Mouse (Mus musculus) adrenal gland, postnatal 14 days (tissue): ENCODE measurements around the gene Nxpe5. TPM values are rescaled to one million over a fixed set of nuclear protein-coding genes. Genes with fewer than 3 reads are reported as not detected.
"Not testable (repeated sequence)": the region's sequence is repeated elsewhere in the genome, so short reads cannot be mapped to it uniquely, and the experiment has no call there.

Experiments
- DNase-seq: peaks from one replicate; pipeline ENCODE4 v3.0.0; 2021; ENCODE audit warnings: mixed read lengths
- long read RNA-seq, 2 experiments: library from polyadenylated mRNA; stranded (forward); transcript quantifications; one replicate each; pipeline ENCODE4 v2.0.0; 2021
- total RNA-seq: library from RNA; stranded (reverse); gene quantifications from 2 replicates; pipeline ENCODE4 v1.2.3, GENCODE M21; 2021

The Nxpe5 gene
- total RNA-seq = 0.23 and 0.26 TPM in 2 replicates
- long read RNA-seq, experiment 1 = 0 reads
- long read RNA-seq, experiment 2 = 0 reads

GRCm38 (mm10) chr5:138225700-138226099, at the start of gene Nxpe5:
Nxpe5 (plus strand) TSS chr5:138225898.
- no peak for DNase-seq

DNA sequence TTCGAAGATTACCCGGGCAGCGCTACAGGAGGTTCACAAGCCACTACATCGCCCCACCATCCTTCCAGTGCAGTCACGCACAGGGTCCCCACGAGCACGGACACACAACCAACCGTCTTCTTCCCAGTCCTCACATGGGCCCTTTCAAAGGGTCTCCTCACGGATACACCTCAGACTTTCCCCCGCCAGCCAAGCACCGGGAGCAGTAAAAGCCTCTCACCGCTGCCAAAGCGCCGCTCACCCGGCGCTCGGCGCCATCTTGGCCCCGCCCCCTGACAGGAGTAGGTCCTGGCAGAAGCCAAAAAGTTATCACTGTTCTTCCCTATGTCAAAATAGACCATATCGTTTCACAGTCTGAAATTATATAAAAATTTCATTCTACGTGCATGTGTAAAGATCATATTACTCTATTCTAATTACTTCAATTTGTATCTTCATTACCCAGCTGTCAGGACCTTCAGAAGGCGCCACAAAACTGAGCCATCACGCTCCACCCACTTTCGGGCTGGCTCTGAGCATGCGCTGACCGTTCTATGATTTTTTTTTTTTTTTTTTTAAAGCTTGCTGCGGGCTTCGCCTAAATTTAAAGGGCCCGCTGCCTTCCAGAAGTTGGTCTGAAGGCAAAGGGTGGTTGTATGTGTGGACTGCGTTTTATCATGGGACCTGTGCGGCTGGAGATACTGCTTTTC, 38.6 kb upstream of the Nxpe5 start, which contains the start of the genes Taf6 and Cnpy4:
Gene Taf6 (minus strand): TSS at position 502 of the 689 bp plus-strand sequence.
Gene Cnpy4 (plus strand): TSS at position 536 of the 689 bp plus-strand sequence.
- DNase-seq = peak; percentile 88

- peak; percentile 76 for DNase-seq
Measured at GRCm38 (mm10) chr5:138187661-138188306, 37.9 kb upstream of the Nxpe5 start.

- DNase-seq = peak; percentile 90
Measured at GRCm38 (mm10) chr5:138193771-138194727, 31.6 kb upstream of the Nxpe5 start, which contains the start of gene Mblac1. Mblac1 (plus strand) TSS chr5:138194314.

- peak; percentile 55 for DNase-seq
Measured at GRCm38 (mm10) chr5:138194755-138195345, 30.8 kb upstream of the Nxpe5 start.

- DNase-seq = no peak
Measured at GRCm38 (mm10) chr5:138195463-138195862, 30.2 kb upstream of the Nxpe5 start.

DNA sequence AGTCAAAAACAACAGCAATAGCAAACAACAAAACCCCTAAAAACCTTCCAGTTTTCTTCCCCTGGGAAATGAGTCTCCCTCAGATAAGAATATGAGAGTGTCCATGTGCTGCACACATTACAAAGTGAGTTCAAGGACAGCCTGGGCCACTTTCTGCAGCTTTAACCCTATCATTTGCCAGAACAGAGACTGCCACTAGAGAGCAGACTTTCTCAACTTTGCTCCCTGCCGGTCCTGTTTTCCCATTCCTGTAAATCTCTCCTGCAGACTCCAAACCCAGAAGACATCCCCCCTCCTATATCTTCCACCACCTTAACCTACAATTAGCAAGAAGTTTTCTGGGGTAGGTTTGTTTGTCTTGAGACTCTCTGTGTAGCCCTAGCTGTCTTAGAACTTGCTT, 26.1 kb upstream of the Nxpe5 start:
- DNase-seq = peak; percentile 54

DNA sequence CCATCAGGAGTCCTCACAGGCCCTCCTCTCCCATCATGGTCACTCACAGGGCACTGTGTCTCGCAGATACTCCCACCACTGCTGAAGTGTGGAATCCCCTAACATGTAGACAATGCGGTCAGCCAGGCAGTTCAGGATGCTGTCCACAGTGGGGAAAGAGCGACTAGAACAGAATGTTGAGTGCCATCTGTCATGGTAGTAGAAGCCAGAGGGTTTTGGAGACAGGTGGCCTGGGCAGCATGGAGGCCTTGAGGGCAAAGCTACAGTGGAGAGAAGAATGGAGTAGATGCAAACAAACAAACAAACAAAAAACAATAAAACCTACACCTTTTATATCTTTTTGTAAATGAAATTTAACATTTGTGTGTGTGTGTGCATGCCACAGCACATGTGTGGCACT, 23.6 kb upstream of the Nxpe5 start:
- DNase-seq = no peak

DNA sequence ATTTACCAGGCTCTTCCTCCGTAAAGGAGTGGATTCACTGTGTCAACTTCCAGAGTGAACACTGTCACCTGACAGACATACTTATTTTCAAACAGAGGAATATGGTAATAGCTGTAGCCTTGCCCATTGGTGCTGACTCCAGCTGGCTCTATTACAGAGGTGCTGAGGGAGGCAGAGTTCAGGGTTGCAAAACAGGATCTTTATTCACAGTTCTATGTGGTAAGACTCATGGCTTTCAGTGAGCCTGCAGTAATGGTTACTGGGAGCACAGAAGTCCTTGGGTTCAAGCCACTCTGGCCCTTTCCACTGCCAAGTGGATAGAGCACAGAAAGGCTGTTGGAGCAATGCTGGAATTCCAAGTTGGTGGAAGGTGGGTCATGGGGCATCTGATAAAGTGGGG, 18.4 kb upstream of the Nxpe5 start:
- peak; percentile 55 for DNase-seq

- no peak for DNase-seq
Measured at GRCm38 (mm10) chr5:138207873-138208272, 17.8 kb upstream of the Nxpe5 start.

GRCm38 (mm10) chr5:138216632-138217031, 9.1 kb upstream of the Nxpe5 start:
- not testable (repeated sequence) for DNase-seq

DNA sequence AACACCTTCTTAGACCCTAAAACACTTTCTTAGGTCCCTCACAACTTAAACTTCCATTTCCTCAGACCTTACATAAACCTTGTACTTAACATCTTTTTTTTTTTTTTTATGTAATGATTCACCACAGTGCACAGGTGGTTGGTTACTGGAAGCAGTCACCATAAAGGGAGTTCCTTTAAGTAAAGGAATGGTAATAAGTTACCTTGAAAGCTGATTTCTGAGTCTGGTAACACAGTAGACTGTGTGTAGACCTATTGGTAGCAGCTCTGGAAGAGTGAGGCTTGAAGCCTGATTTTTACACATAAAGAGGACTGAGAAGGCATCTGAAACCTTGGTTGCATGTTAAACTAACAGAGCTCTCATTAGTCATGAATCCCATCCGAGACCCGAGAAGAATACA, 5.8 kb upstream of the Nxpe5 start:
- DNase-seq = no peak

- DNase-seq = peak; percentile 95
Measured at GRCm38 (mm10) chr5:138222111-138222510, 3.6 kb upstream of the Nxpe5 start.

DNA sequence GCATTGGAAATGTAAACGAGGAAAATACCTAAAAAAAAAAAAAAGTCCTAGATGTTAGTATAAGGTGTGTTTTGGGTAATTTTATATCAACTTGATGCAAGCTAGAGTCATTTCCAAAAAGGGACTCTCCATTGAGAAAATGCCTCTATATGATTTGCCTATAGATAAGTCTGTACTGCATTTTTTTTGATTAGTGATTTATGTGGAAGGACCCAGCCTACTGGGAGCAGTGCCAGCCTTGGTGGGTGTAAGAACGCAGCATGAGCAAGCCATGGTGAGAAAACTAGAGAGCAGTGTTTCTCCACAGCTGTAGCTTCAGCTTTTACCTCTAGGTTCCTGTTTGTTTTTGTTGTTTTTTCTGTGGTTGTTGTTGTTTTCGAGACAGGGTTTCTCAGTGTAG, 2.4 kb upstream of the Nxpe5 start:
- DNase-seq = no peak

GRCm38 (mm10) chr5:138226491-138226890, 793 bp downstream of the Nxpe5 start:
- no peak for DNase-seq

GRCm38 (mm10) chr5:138227367-138227766, 1.7 kb downstream of the Nxpe5 start:
- DNase-seq = no peak

- peak; percentile 66 for DNase-seq
Measured at GRCm38 (mm10) chr5:138228026-138228425, 2.3 kb downstream of the Nxpe5 start.

DNA sequence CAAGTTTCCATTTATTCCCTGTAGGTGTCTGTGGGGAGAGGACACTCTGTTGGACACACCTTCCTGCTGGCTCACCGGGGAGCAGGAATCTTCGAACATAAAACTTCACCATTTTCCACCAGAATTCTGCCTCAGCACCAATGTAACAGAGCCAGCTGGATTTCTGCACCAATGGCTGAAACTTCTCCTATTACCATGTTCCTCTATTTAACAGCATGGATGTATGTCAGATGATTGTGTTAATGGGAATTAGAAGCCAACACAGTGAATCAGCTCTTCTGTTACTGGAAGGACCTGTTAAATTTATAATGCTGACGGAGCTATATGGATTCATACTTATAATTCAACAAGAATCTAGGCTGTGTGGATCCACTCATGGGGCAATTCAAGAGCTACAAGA, 3.8 kb downstream of the Nxpe5 start:
- no peak for DNase-seq

DNA sequence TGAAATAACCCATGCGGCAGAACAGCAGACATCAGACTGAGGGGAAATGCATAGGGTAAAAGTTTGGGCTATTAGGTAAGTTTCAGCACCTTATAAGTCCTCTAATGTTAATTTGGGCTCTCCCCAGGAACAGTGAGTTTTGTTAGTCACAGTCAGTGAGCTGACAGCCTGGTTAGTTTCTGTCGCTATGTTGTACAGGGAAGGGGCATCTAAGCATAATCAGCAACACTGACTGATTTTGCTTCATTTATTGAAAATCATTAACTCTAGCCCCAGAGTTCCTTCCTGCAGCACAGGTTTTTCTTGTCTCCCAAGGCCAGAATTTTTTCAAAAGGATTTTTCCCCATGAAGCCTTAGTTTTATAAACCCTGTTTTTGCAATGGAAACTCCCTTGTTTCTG, 8.1 kb downstream of the Nxpe5 start:
- DNase-seq = no peak

DNA sequence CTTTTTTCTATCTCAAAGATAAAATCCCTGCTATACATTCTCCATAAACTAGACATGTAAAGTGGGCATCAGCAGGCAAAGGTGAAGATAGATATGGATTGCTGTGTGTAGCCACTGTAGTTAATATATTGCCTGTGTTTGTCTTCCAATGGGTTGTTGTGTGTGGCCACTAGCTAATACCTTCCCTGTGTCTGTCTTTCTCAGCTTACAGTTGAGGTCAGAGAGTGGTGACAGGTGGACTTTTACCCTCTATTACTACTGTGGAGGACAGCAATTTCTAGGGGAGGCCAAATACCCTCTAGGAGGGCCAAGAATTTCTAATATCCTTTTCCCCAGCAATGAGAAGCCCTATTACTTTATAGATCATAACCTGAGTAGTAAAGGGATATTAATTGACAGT, 8.5 kb downstream of the Nxpe5 start:
- no peak for DNase-seq

DNA sequence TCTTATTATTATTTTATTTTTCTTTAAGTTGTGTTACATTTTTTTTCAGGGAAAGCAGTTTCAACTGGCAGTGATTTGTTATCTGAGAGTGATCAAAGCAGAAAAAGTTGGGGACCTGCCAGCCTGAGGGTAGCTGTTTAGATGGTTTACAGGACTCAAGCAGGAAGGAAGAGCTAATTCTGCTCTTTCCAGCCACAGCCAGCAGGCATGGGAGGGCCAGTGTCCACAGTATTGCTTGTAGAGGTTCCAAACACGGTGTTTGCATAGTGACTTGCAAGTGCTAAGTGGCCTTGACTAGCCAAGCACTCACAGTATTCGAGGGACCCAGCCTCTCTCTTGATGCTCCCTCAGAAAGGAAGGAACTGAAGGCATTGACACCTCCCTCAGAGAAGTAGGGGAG, 15.8 kb downstream of the Nxpe5 start:
- DNase-seq = peak; percentile 69

DNA sequence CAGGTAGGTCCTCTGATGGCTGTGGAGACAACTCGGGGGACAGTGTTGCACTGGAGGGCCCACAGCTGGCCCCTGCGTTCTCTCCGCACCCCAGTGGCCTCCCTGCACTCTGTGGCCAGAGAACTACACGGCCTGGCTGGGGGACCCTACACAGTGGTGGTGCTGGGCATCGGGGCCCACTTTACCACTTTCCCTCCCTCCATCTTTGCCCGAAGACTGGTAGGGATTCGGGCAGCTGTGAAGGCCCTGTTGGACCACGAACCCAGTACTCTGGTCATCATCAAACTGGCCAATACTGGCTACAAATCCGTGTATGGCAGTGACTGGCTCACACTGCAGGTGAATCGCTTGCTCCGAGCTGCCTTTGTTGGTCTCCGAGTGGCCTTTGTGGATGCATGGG, 25.4 kb downstream of the Nxpe5 start:
- no peak for DNase-seq
